Mouse (Mus musculus) layer of hippocampus, adult 2 months (tissue): Measurements from ENCODE around the gene Tmem200a. TPM values are rescaled to one million over a fixed set of nuclear protein-coding genes. Genes with fewer than 3 reads are reported as not detected.
"Not testable (repeated sequence)": the region's sequence is repeated elsewhere in the genome, so short reads cannot be mapped to it uniquely, and the experiment has no call there.

Source experiments
- DNase-seq, 2 experiments: peaks; one replicate each; pipeline ENCODE4 v3.0.0; 2022; ENCODE audit warnings: low spot score in 2 of 2
- H3K27ac ChIP-seq: fragments of 200-600 bp; 2 replicates; pipeline ENCODE4 v1.8.1; 2022
- H3K4me3 ChIP-seq: fragments of 200-600 bp; 2 replicates; pipeline ENCODE4 v1.8.1; 2022; ENCODE audit warnings: mild to moderate bottlenecking
- CTCF ChIP-seq: fragments of 200-600 bp; conservative IDR thresholded peaks from 2 replicates; pipeline ENCODE4 v1.8.1; 2022; ENCODE audit warnings: antibody characterized with exemption, mild to moderate bottlenecking, moderate library complexity
- total RNA-seq, 2 experiments: library from RNA; stranded (reverse); gene quantifications; 2 replicates each; pipeline ENCODE4 v1.2.3; 2021

Gene Tmem200a
- total RNA-seq, 2 experiments from 2014 or later = 20.0 to 23.9 TPM

GRCm38 (mm10) chr10:25908027-25909012 is 170.5 kb downstream of the Tmem200a start:
- peak; percentile 45 for TF ChIP-seq CTCF
- DNase-seq = no peak
- H3K4me3 ChIP-seq = no peak overlapping the region

DNA sequence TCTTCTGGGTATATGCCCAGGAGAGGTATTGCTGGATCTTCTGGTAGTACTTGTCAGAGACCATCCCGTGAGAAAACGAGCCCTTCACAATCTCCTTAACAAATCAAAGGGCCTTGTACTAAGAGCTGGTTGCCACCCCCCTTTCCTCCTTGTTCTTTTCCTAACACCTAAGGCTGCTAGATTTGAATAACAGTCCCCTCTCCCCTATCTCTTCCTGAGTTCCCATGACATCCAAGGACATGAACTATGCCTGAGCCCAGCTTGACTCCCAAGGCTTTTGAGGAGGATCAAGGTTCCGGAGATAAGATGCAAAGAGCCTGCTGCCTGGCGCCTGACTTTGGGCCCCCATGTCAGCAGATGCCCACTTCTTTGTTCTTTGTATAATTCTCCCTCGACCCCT is 184.7 kb downstream of the Tmem200a start:
- H3K4me3 ChIP-seq, H3K27ac ChIP-seq, DNase-seq: not testable (repeated sequence)

More at GRCm38 (mm10) chr10:25908027-25909012, 170.5 kb downstream of the Tmem200a start:
- H3K27ac ChIP-seq = no peak overlapping the region

GRCm38 (mm10) chr10:25887225-25887624 is 191.6 kb downstream of the Tmem200a start:
- DNase-seq = no peak
- TF ChIP-seq CTCF = no peak
- no peak overlapping the region for H3K27ac ChIP-seq
- H3K4me3 ChIP-seq = no peak overlapping the region

DNA sequence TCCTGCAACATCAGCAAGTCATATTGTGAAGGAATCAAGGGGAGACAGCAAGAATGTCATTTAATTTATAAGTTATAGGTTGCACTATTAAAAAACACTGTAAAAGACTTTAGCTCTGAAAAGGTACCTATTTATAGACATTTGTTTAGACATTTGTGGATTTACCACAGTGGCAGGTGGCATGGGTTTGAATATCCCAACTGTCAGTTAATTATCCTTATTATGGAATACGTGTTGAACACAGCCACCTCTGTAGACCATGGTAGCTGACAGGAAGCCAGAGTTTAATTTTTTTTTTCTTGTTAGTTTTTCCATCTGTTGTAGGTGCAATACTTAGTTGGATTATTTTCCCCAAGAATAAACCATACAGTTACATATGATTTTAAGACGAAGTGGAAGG is 194.3 kb downstream of the Tmem200a start:
- DNase-seq = no peak
- no peak overlapping the region for H3K4me3 ChIP-seq
- TF ChIP-seq CTCF = no peak
- H3K27ac ChIP-seq = no peak overlapping the region

DNA sequence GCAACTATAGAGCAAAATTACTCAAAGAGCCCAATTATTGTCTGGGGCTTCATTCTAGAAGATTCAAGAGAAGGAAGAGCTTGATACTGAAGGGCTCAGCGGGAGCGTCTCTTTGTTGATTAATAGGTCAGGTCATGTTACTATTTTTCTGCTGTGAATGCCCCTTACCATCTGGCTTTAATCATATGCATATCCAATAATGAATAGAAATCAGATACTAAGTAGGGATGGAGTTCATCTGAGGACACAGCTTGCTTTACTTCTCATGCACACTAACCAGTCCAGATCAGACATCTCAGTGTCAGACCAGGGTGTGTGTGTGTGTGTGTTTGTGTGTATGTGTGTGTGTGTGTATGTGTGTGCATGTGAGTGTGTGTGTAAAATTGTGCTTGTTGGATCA is 201.1 kb downstream of the Tmem200a start:
- no peak overlapping the region for H3K27ac ChIP-seq
- no peak overlapping the region for H3K4me3 ChIP-seq
- DNase-seq = no peak
- no peak for TF ChIP-seq CTCF

GRCm38 (mm10) chr10:25876809-25877208 is 202.0 kb downstream of the Tmem200a start:
- no peak for TF ChIP-seq CTCF
- no peak for DNase-seq
- H3K4me3 ChIP-seq = no peak overlapping the region
- peak overlapping the region; percentile 43 for H3K27ac ChIP-seq

DNA sequence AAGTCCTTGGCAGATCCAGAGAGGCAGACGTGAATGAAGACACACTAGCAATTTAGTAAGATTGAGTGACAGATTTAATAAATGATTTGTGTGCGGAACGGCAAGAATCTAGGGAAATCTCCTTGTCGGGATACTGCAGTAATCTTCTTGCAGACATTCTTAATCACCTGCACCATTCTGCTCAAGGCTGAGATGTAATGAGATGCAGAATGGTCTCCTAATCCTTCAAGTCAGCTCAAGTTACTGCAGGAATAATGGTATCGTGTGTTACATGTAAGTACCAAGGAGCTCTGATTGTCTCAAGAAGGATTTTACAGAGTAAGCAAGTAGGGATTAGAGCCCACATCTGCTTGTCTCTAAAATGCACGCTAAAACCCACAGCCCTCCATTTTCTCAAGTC is 210.1 kb downstream of the Tmem200a start:
- no peak for TF ChIP-seq CTCF
- H3K27ac ChIP-seq = no peak overlapping the region

More for the DNA sequence above, 210.1 kb downstream of the Tmem200a start:
- H3K4me3 ChIP-seq = no peak overlapping the region
- no peak for DNase-seq

Other genes starting within 250 kb of the Tmem200a start
- under 1 TPM; 0.59 to 0.92 TPM for gene Gm9767, start 797 bp downstream of the Tmem200a start, total RNA-seq
- not detected for gene Samd3, start 150.7 kb upstream of the Tmem200a start, total RNA-seq